Mouse (Mus musculus): ENCODE measurements around the gene Bglap. TPM values are rescaled to one million over a fixed set of nuclear protein-coding genes. Genes with fewer than 3 reads are reported as not detected.
A peak's percentile ranks its signal among the peaks of the same experiment; 100 is the strongest.
"Not testable (repeated sequence)": the region's sequence is repeated elsewhere in the genome, so short reads cannot be mapped to it uniquely, and the experiment has no call there.

The Bglap gene
- polyA plus RNA-seq (2016; fragmentation: Nextera tagmentation; extraction: Ambion mirVana): not detected in 2 replicates

GRCm38 (mm10) chr3:88384364-88384763, at the start of gene Bglap:
Gene Bglap (minus strand): TSS chr3:88384464.
- no peak for ATAC-seq (ENCODE audit: low FRiP score, low read depth)
- Histone ChIP-seq H3K4me3 (no peak within 1 kb of the TSS), H3K4me1 (peaks cover 6% of the 10 kb centered on the region; the same call in 1 of the 2 replicates), H3K36me3 (no peaks in the 10 kb centered on the region), H3K9ac (no peak within 1 kb of the TSS), H3K4me2 (replicated peaks) (no peak within 1 kb of the TSS), H3K9me3 (no peaks in the 10 kb centered on the region), H3K27me3 (replicated peaks) (no peaks in the 10 kb centered on the region), H3K27ac (no peak within 1 kb of the TSS)
- WGBS: 77% methylated on average over 5 of the region's 5 CpGs

- not testable (repeated sequence) for H3K4me1 ChIP-seq; H3K9me3 ChIP-seq; H3K36me3 ChIP-seq; H3K27ac ChIP-seq; H3K27me3 ChIP-seq (replicated peaks); H3K4me3 ChIP-seq; H3K4me2 ChIP-seq (replicated peaks); ATAC-seq (ENCODE audit: low FRiP score, low read depth); H3K9ac ChIP-seq
- WGBS: 77% methylated on average over 8 of the region's 8 CpGs
Observed at GRCm38 (mm10) chr3:88428639-88429038, 44.4 kb upstream of the Bglap start.

GRCm38 (mm10) chr3:88427342-88427905, 43.2 kb upstream of the Bglap start:
- no peak overlapping the region for H3K9ac ChIP-seq
- 84% methylated on average over 4 of the region's 4 CpGs for WGBS
- H3K36me3 ChIP-seq: no peaks in the 10 kb centered on the region
- no peaks in the 10 kb centered on the region for H3K9me3 ChIP-seq
- ATAC-seq (ENCODE audit: low FRiP score, low read depth): no peak
- H3K4me3 ChIP-seq: no peak overlapping the region
- H3K4me1 ChIP-seq: peaks cover 18% of the 10 kb centered on the region
- H3K27ac ChIP-seq: no peak overlapping the region
- H3K27me3 ChIP-seq (replicated peaks): no peaks in the 10 kb centered on the region
- H3K4me2 ChIP-seq (replicated peaks): no peak overlapping the region

GRCm38 (mm10) chr3:88425708-88426420, 41.6 kb upstream of the Bglap start:
- WGBS: 82% methylated on average over 10 of the region's 10 CpGs
- H3K9ac ChIP-seq: no peak overlapping the region
- H3K27ac ChIP-seq: no peak overlapping the region
- H3K4me3 ChIP-seq: no peak overlapping the region
- H3K36me3 ChIP-seq: peaks cover 8% of the 10 kb centered on the region
- H3K4me2 ChIP-seq (replicated peaks): peak overlapping the region; percentile 88; the same call in 1 of the 2 replicates
- H3K27me3 ChIP-seq (replicated peaks): no peaks in the 10 kb centered on the region
- ATAC-seq (ENCODE audit: low FRiP score, low read depth): no peak
- no peaks in the 10 kb centered on the region for H3K9me3 ChIP-seq
- H3K4me1 ChIP-seq: peaks cover 28% of the 10 kb centered on the region

DNA sequence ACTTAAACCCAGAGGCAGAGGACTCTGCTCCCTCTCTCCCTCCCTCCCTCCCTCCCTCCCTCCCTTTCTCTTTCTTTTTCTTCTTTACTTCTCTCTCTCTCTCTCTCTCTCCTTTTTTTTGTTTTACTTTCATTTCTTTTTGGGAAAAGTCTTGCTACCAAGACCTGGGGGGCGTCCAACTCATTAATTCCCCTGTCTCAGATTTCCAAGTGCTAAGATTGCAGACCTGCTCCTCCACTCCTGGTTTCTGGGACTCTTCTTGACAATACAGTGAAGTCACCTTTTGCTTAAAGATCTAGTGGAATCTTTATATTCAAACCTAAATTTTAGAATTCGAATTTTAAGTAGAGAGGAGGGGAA, 41.0 kb upstream of the Bglap start:
- no peaks in the 10 kb centered on the region for H3K27me3 ChIP-seq (replicated peaks)
- peak overlapping the region; percentile 88 for H3K4me2 ChIP-seq (replicated peaks)
- H3K9ac ChIP-seq: no peak overlapping the region
- peak; percentile 27 for ATAC-seq (ENCODE audit: low FRiP score, low read depth)
- H3K4me3 ChIP-seq: no peak overlapping the region
- 10% methylated on average over 2 of the region's 2 CpGs for WGBS
- H3K27ac ChIP-seq: no peak overlapping the region
- no peaks in the 10 kb centered on the region for H3K9me3 ChIP-seq
- peaks cover 13% of the 10 kb centered on the region for H3K36me3 ChIP-seq
- H3K4me1 ChIP-seq: peaks cover 28% of the 10 kb centered on the region

DNA sequence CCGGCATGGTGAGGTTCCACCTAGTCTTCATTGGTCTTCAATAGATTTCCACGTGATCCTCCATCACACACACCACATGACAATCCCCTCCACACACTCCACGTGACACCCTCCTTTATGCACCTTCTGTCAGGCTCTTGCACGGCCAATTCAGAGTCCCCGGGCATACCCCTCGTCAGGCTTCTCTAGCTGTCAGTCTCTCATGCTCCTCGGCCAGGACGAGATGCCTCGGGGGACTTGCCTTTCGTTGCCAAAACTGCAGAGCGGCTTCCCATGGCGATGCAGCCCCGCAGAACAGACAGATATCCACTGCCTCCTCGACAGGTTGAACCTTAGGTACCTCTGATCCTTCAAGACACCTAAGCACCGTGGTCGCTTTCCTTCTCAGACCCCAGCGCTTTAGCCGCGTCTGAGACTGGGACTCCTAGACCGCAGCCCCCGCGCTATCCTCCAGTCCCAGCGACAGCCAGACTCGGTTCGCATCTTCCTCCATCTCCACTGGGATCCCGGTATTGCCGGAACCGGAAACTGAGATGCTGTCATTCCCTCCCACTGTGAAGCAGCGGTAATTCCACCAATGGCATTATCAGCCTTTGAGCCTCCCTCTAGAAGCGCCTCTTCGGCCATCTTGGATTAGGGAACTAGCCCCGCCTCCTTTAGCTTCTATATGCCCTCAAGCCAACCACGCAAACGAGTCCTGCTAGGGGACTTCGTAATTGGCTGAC, 40.5 kb upstream of the Bglap start, which contains the start of gene Slc25a44:
Gene Slc25a44 (minus strand): TSS at position 535 of the 725 bp plus-strand sequence.
- H3K9me3 ChIP-seq: no peaks in the 10 kb centered on the region
- H3K27ac ChIP-seq: no peak within 1 kb of the TSS
- H3K4me3 ChIP-seq: peak within 1 kb of the TSS; percentile 63
- H3K36me3 ChIP-seq: peaks cover 19% of the 10 kb centered on the region
- H3K4me2 ChIP-seq (replicated peaks): peak within 1 kb of the TSS; percentile 88
- ATAC-seq (ENCODE audit: low FRiP score, low read depth): peak; percentile 98
- WGBS: 2% methylated on average over 35 of the region's 35 CpGs
- H3K9ac ChIP-seq: peak within 1 kb of the TSS; percentile 66
- H3K4me1 ChIP-seq: peaks cover 28% of the 10 kb centered on the region
- no peaks in the 10 kb centered on the region for H3K27me3 ChIP-seq (replicated peaks)

- H3K9ac ChIP-seq: no peak overlapping the region
- peaks cover 28% of the 10 kb centered on the region for H3K4me1 ChIP-seq
- H3K27me3 ChIP-seq (replicated peaks): no peaks in the 10 kb centered on the region
- H3K9me3 ChIP-seq: no peaks in the 10 kb centered on the region
- H3K4me2 ChIP-seq (replicated peaks): 0 out of 2 replicates have a peak overlapping the region, but pooled peaks have one; percentile 3
- no peak overlapping the region for H3K27ac ChIP-seq
- H3K36me3 ChIP-seq: peaks cover 45% of the 10 kb centered on the region
- ATAC-seq (ENCODE audit: low FRiP score, low read depth): no peak
- H3K4me3 ChIP-seq: no peak overlapping the region
- WGBS: 38% methylated on average over 9 of the region's 9 CpGs
Observed at GRCm38 (mm10) chr3:88422020-88422720, 37.9 kb upstream of the Bglap start.

DNA sequence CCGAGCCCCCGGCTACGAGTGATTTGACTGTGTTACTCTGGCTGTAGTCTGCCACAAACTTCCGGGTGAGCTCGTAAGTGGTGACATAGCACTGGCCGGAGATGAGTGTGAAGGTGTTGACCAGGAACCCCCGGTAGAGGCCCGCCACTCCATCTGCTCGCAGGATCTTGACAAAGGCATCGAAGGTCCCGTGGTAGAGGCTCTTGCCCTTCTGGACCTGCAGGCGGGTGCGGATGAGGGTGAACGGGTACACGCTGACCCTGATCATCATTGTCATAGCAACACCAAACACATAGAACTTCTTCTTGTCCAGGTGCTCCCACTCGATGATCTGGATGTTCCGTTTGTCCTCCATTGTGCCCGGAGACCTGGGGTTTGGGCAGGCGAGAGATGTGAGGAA, 36.5 kb upstream of the Bglap start:
- no peak overlapping the region for H3K27ac ChIP-seq
- no peaks in the 10 kb centered on the region for H3K27me3 ChIP-seq (replicated peaks)
- H3K36me3 ChIP-seq: peaks cover 54% of the 10 kb centered on the region
- ATAC-seq (ENCODE audit: low FRiP score, low read depth): no peak
- peaks cover 28% of the 10 kb centered on the region for H3K4me1 ChIP-seq
- H3K9me3 ChIP-seq: no peaks in the 10 kb centered on the region
- no peak overlapping the region for H3K4me3 ChIP-seq
- WGBS: 97% methylated on average over 19 of the region's 19 CpGs
- H3K9ac ChIP-seq: no peak overlapping the region
- no peak overlapping the region for H3K4me2 ChIP-seq (replicated peaks)

- 0 out of 2 replicates have a peak overlapping the region, but pooled peaks have one; percentile 0 for H3K9ac ChIP-seq
- peaks cover 15% of the 10 kb centered on the region for H3K4me1 ChIP-seq
- H3K27me3 ChIP-seq (replicated peaks): no peaks in the 10 kb centered on the region
- no peak for ATAC-seq (ENCODE audit: low FRiP score, low read depth)
- WGBS: 83% methylated on average over 6 of the region's 6 CpGs
- H3K4me2 ChIP-seq (replicated peaks): no peak overlapping the region
- H3K36me3 ChIP-seq: peaks cover 73% of the 10 kb centered on the region
- no peak overlapping the region for H3K4me3 ChIP-seq
- no peak overlapping the region for H3K27ac ChIP-seq
- no peaks in the 10 kb centered on the region for H3K9me3 ChIP-seq
Observed at GRCm38 (mm10) chr3:88418016-88418415, 33.8 kb upstream of the Bglap start.

DNA sequence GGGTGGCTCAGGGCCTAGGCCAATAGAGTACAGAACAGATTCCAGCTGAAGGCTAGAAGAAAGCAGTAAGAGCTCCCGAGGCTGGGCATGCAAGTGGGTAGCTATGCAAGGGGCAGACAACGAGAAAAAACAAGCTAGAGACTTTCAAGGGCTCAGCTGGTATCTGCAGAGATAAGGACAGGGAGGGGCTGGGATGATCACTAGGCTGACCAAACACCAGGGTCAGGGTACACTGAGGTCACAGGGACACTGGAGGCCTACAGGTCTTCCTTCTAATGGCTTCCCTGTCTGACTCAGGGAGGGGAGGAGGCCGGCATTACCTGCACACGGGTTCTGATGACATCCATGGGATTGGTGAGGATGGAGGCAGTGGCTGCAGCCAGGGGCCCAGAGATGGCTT, 31.4 kb upstream of the Bglap start:
- Histone ChIP-seq H3K9ac (no peak overlapping the region), H3K4me1 (peaks cover 3% of the 10 kb centered on the region), H3K27ac (no peak overlapping the region), H3K4me2 (replicated peaks) (no peak overlapping the region), H3K27me3 (replicated peaks) (no peaks in the 10 kb centered on the region), H3K36me3 (peaks cover 78% of the 10 kb centered on the region), H3K9me3 (no peaks in the 10 kb centered on the region), H3K4me3 (no peak overlapping the region)
- WGBS: 83% methylated on average over 4 of the region's 4 CpGs
- ATAC-seq (ENCODE audit: low FRiP score, low read depth): no peak

DNA sequence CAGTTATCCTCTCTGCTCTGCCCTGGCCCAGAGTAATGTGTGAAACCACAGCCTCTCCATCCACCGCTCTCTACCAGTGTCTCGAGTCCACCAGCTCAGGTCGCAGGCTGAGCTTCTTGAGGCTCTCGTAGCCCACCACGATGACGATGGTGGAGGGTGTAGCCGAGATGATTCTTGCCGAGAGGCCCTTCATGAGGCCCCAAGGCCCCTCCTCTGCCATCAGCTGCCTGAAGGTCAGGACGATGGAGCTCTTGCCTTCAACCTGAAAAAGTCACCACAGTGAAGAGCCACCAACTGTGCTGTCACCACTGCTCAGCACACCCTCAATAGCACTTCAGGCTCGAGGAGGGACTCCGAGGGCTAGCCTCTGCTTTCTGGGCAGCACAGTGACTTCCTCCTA, 28.4 kb upstream of the Bglap start:
- 89% methylated on average over 11 of the region's 11 CpGs for WGBS
- ATAC-seq (ENCODE audit: low FRiP score, low read depth): no peak
- Histone ChIP-seq H3K9ac (no peak overlapping the region), H3K4me3 (no peak overlapping the region), H3K4me1 (peaks cover 15% of the 10 kb centered on the region), H3K27me3 (replicated peaks) (no peaks in the 10 kb centered on the region), H3K9me3 (no peaks in the 10 kb centered on the region), H3K27ac (no peak overlapping the region), H3K4me2 (replicated peaks) (no peak overlapping the region), H3K36me3 (peaks cover 47% of the 10 kb centered on the region)

GRCm38 (mm10) chr3:88411681-88412080, 27.4 kb upstream of the Bglap start:
- H3K27me3 ChIP-seq (replicated peaks): no peaks in the 10 kb centered on the region
- WGBS: 92% methylated on average over 4 of the region's 4 CpGs
- H3K4me3 ChIP-seq: no peak overlapping the region
- H3K36me3 ChIP-seq: peaks cover 39% of the 10 kb centered on the region
- no peak overlapping the region for H3K27ac ChIP-seq
- no peak for ATAC-seq (ENCODE audit: low FRiP score, low read depth)
- H3K9me3 ChIP-seq: no peaks in the 10 kb centered on the region
- no peak overlapping the region for H3K4me2 ChIP-seq (replicated peaks)
- no peak overlapping the region for H3K9ac ChIP-seq
- peaks cover 20% of the 10 kb centered on the region for H3K4me1 ChIP-seq

Measured in neural tube, embryonic 12.5 days (tissue).